Mouse (Mus musculus) olfactory bulb, adult 2 months (tissue): ENCODE data around the gene BC051665. TPM values are rescaled to one million over a fixed set of nuclear protein-coding genes. Genes with fewer than 3 reads are reported as not detected.

Experiments
- H3K27ac ChIP-seq: fragments of 200-500 bp; 2 replicates; pipeline ENCODE4 v1.5.1; 2012; ENCODE audit warnings: low read depth, low read length; ENCODE audit not compliant: insufficient read depth
- H3K4me1 ChIP-seq: fragments of 200-500 bp; 2 replicates; pipeline ENCODE4 v1.6.1; 2012; ENCODE audit warnings: low read length; ENCODE audit not compliant: control insufficient read depth, insufficient read depth
- H3K4me3 ChIP-seq: fragments of 200-500 bp; 2 replicates; pipeline ENCODE4 v1.5.1; 2012; ENCODE audit warnings: mild to moderate bottlenecking, low read depth, low read length, moderate library complexity; ENCODE audit not compliant: insufficient read depth
- CTCF ChIP-seq: fragments of 200-500 bp; IDR thresholded peaks from 2 replicates; pipeline ENCODE4 v1.5.1; 2012; ENCODE audit warnings: low read depth, mild to moderate bottlenecking, low read length, moderate library complexity; ENCODE audit not compliant: insufficient read depth
- POLR2A ChIP-seq: fragments of 200-500 bp; IDR thresholded peaks from 2 replicates; pipeline ENCODE4 v1.6.1; 2012; ENCODE audit warnings: mild to moderate bottlenecking, low read depth, low read length, moderate library complexity; ENCODE audit not compliant: insufficient read depth
- WGBS: fragments of 180-500 bp; shearing (Covaris S2); methylation state at CpG from one replicate; pipeline ENCODE4 v1.1.7; 2018; 5-methylcytosine and 5-hydroxymethylcytosine counted together
- polyA plus RNA-seq: library from polyadenylated mRNA; stranded (reverse); fragments of >200 nt; gene quantifications from 2 replicates; pipeline ENCODE4 v1.2.4, GENCODE M21; 2012; ENCODE audit warnings: low replicate concordance; ENCODE audit not compliant: missing spikeins, insufficient read depth, insufficient read length

The BC051665 gene
- polyA plus RNA-seq, 1 experiment: not detected

DNA sequence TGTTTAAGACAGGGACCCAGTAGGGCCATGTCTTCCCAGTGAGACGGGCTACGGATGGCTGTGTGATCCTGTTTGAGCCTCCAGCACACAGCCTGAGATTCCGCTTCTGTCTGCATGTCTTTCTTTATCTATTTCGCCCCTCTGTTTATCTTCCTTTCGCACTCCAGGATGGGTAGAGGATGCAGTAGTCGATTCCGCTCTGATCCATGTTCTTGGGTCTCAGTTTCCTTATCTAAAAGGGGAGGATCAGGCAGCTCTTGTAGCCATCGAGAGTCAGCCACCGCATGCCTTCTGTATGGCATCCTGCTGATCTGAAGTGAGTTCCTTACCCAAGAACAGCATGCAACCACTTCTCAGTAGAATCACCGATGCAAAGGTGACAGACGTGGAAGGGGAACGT, 40.8 kb downstream of the BC051665 start:
- Histone ChIP-seq H3K4me1 (peaks cover 16% of the 10 kb centered on the region), H3K27ac (no peak overlapping the region), H3K4me3 (no peak overlapping the region)
- 88% methylated on average over 12 of the region's 12 CpGs for WGBS
- TF ChIP-seq POLR2A (no peak), CTCF (no peak)

DNA sequence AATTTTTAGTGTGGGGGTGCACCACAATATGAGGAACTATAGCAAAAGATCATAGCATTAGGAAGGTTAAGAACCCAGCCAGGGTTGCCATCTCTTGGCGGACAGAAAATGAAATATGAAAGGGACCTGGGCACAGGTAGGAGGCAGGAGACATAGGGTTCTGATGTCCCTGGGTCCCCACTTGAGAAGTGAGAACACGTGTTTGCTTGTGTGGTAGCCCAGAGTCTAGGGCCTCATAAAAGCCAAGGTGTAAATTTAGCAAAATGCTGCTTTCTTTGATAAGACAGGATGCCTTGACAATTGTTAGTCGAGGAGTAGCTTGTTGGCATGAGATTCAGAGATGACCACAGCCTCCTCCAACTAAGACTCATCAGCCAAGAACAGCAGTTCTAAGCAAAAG, 41.4 kb downstream of the BC051665 start:
- TF ChIP-seq CTCF (no peak), POLR2A (no peak)
- Histone ChIP-seq H3K4me3 (no peak overlapping the region), H3K27ac (no peak overlapping the region), H3K4me1 (peaks cover 13% of the 10 kb centered on the region)
- 91% methylated on average over 3 of the region's 3 CpGs for WGBS

- H3K27ac ChIP-seq: no peak overlapping the region
Observed at GRCm38 (mm10) chr13:60744078-60744460, 42.1 kb downstream of the BC051665 start.

GRCm38 (mm10) chr13:60743381-60744077, 42.6 kb downstream of the BC051665 start:
- TF ChIP-seq POLR2A: no peak
- no peak for TF ChIP-seq CTCF
- 53% methylated on average over 13 of the region's 13 CpGs for WGBS
- Histone ChIP-seq H3K4me3 (no peak overlapping the region), H3K27ac (0 out of 2 replicates have a peak overlapping the region, but pooled peaks have one; percentile 46), H3K4me1 (peaks cover 13% of the 10 kb centered on the region)

More at GRCm38 (mm10) chr13:60744078-60744460, 42.1 kb downstream of the BC051665 start:
- H3K4me1 ChIP-seq: peaks cover 13% of the 10 kb centered on the region
- no peak overlapping the region for H3K4me3 ChIP-seq
- TF ChIP-seq CTCF: peak; percentile 72
- TF ChIP-seq POLR2A: no peak
- 20% methylated on average over 7 of the region's 7 CpGs for WGBS

DNA sequence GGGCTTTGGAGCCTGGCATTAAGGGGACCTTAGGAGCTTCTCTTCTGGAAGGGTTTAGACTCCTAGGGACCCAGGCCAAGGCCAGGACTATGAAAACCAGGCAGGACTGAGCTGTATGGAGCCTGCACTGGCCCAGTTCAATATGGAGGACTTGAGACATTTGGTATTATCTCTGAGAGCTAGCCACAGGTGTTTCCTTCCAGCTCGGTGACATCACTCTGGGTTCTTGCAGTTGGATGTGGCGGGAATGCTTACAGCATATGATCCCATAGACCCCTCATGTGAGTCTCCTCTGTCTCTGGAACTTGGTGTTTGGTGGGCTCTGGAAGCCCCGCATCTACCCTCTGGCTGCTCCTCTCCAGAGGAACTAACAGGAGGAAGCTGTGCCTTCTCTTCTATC, 43.6 kb downstream of the BC051665 start:
- 84% methylated on average over 3 of the region's 3 CpGs for WGBS
- H3K27ac ChIP-seq: peak overlapping the region; percentile 46; the same call in 1 of the 2 replicates
- TF ChIP-seq CTCF: no peak
- TF ChIP-seq POLR2A: no peak
- no peak overlapping the region for H3K4me3 ChIP-seq
- H3K4me1 ChIP-seq: peaks cover 19% of the 10 kb centered on the region

DNA sequence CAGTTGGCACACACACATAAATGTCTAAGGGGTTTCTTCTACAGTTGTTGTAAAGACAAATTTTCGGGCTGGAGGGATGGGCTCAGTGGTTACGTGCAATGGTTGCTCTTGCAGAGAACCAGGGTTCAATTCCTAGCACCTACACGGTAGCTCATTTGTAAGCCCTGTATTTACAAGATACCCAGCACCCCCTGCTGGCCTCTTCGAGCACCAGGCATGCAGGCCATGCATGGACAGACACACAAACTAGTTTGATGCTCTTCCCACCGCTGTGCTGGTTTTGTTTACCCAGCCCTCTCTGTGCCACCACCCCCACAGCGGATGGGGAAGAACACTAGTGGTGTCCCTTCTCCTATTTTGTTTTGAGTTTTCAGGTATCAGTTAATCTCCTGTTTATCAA, 45.9 kb downstream of the BC051665 start:
- 87% methylated on average over 6 of the region's 6 CpGs for WGBS
- Histone ChIP-seq H3K27ac (no peak overlapping the region), H3K4me1 (peaks cover 33% of the 10 kb centered on the region), H3K4me3 (no peak overlapping the region)
- TF ChIP-seq POLR2A: no peak
- no peak for TF ChIP-seq CTCF

GRCm38 (mm10) chr13:60738429-60738828, 47.7 kb downstream of the BC051665 start:
- H3K4me3 ChIP-seq: no peak overlapping the region
- H3K4me1 ChIP-seq: peaks cover 35% of the 10 kb centered on the region
- no peak overlapping the region for H3K27ac ChIP-seq
- TF ChIP-seq CTCF (no peak), POLR2A (no peak)
- 5% methylated on average over 9 of the region's 9 CpGs for WGBS

GRCm38 (mm10) chr13:60737632-60738324, 48.4 kb downstream of the BC051665 start:
- no peak for TF ChIP-seq POLR2A
- no peak for TF ChIP-seq CTCF
- 15% methylated on average over 9 of the region's 9 CpGs for WGBS
- H3K4me1 ChIP-seq: peaks cover 30% of the 10 kb centered on the region
- peak overlapping the region; percentile 19; the same call in 1 of the 2 replicates for H3K27ac ChIP-seq
- H3K4me3 ChIP-seq: no peak overlapping the region

- Histone ChIP-seq H3K27ac (peak overlapping the region; percentile 86), H3K4me3 (no peak overlapping the region), H3K4me1 (peaks cover 28% of the 10 kb centered on the region)
- TF ChIP-seq CTCF: no peak
- no peak for TF ChIP-seq POLR2A
- WGBS: 41% methylated on average over 13 of the region's 13 CpGs
Observed at GRCm38 (mm10) chr13:60736421-60737105, 49.6 kb downstream of the BC051665 start.
